Mouse (Mus musculus) heart, embryonic 13.5 days (tissue): ENCODE data around the gene Gm21149. TPM values are rescaled to one million over a fixed set of nuclear protein-coding genes. Genes with fewer than 3 reads are reported as not detected.
"Not testable (repeated sequence)": the region's sequence is repeated elsewhere in the genome, so short reads cannot be mapped to it uniquely, and the experiment has no call there.

ENCODE experiments used
- ATAC-seq: fragments of 200-750 bp; cut with Nextera tagmentation; 2 replicates; pipeline ENCODE4 v1.8.0; 2017; ENCODE audit warnings: moderate TSS enrichment; ENCODE audit not compliant: insufficient number of reproducible peaks, low FRiP score, low TSS enrichment; ENCODE audit errors: extremely low read depth
- H3K27ac ChIP-seq: fragments of 300-500 bp; sonication (generic); replicated peaks from 2 replicates; pipeline ENCODE4 v1.5.1; 2015; ENCODE audit warnings: moderate library complexity, mild to moderate bottlenecking, inconsistent platforms
- H3K27me3 ChIP-seq: fragments of 300-500 bp; sonication (generic); replicated peaks from 2 replicates; pipeline ENCODE4 v1.6.1; 2015; ENCODE audit warnings: mild to moderate bottlenecking, inconsistent platforms
- H3K36me3 ChIP-seq: fragments of 300-500 bp; sonication (generic); 2 replicates; pipeline ENCODE4 v1.6.1; 2015; ENCODE audit warnings: mild to moderate bottlenecking, inconsistent platforms
- H3K4me1 ChIP-seq: fragments of 300-500 bp; sonication (generic); 2 replicates; pipeline ENCODE4 v1.6.1; 2015; ENCODE audit warnings: inconsistent platforms
- H3K4me2 ChIP-seq: fragments of 300-500 bp; sonication (generic); 2 replicates; pipeline ENCODE4 v1.6.1; 2015; ENCODE audit warnings: inconsistent platforms, mild to moderate bottlenecking, moderate library complexity
- H3K4me3 ChIP-seq: fragments of 300-500 bp; sonication (generic); 2 replicates; pipeline ENCODE4 v1.5.1; 2015; ENCODE audit warnings: moderate library complexity, mild to moderate bottlenecking, inconsistent platforms
- H3K9ac ChIP-seq: fragments of 300-500 bp; sonication (generic); 2 replicates; pipeline ENCODE4 v1.6.1; 2015; ENCODE audit warnings: inconsistent platforms, mild to moderate bottlenecking, moderate library complexity
- H3K9me3 ChIP-seq: fragments of 300-500 bp; sonication (generic); 2 replicates; pipeline ENCODE4 v1.6.1; 2016; ENCODE audit warnings: inconsistent platforms
- WGBS: fragments of 180-500 bp; shearing (Covaris S2); methylation state at CpG from one replicate; pipeline ENCODE4 v1.1.7; 2015; ENCODE audit warnings: mixed read lengths; 5-methylcytosine and 5-hydroxymethylcytosine counted together
- polyA plus RNA-seq: library from polyadenylated mRNA; unstranded; fragments of >200 nt; fragmentation: Nextera tagmentation; extraction: Ambion mirVana; gene quantifications from 2 replicates; pipeline ENCODE4 v1.2.1, GENCODE M21; 2015

Gm21149 gene
- polyA plus RNA-seq, 1 experiment from 2014 or later: 0.17 TPM

- not testable (repeated sequence) for H3K9ac ChIP-seq, H3K27me3 ChIP-seq, H3K36me3 ChIP-seq, H3K4me3 ChIP-seq, H3K4me1 ChIP-seq, H3K27ac ChIP-seq, H3K4me2 ChIP-seq
- 68% methylated on average over 3 of the region's 5 CpGs for WGBS
- peaks cover 27% of the 10 kb centered on the region for H3K9me3 ChIP-seq
- ATAC-seq: 0 out of 2 replicates have a peak, but pooled peaks have one; percentile 8
These were observed 18.3 kb downstream of the Gm21149 start for GRCm38 (mm10) chr5:15457865-15458571.

Other genes with a start within 250 kb of the Gm21149 start
- gene Gm21190, start 52.7 kb upstream of the Gm21149 start, polyA plus RNA-seq: 0.20 TPM in 1 of 2 replicates, not detected in the other
- gene Gm21083, start 100.8 kb upstream of the Gm21149 start, polyA plus RNA-seq: not detected in 2 replicates
- 0.28 TPM in 1 of 2 replicates, not detected in the other for gene Speer4d, start 142.5 kb upstream of the Gm21149 start, polyA plus RNA-seq
- not detected in 2 replicates for gene 4930572O03Rik, start 180.5 kb upstream of the Gm21149 start, polyA plus RNA-seq
- gene Speer4c, start 237.7 kb upstream of the Gm21149 start, polyA plus RNA-seq: not detected in 2 replicates